In genomic region chr4:10896859-10897258, GRCm38 (mm10) we compare ENCODE assay signal across 7 mouse cellular contexts. TPM values are rescaled to one million over a fixed set of nuclear protein-coding genes. Genes with fewer than 3 reads are reported as not detected.
DNase-seq lines count a peak whose midpoint lies in the region; ATAC-seq lines count a peak whose summit lies in the region.

No protein-coding gene starts in this region.

- H3K4me1 ChIP-seq in midbrain, embryonic 11.5 days (ENCODE audit: control insufficient read depth, insufficient read depth, low read length): no peaks in the 10 kb centered on the region
- H3K4me1 ChIP-seq in midbrain, embryonic 10.5 days: no peaks in the 10 kb centered on the region
- H3K4me1 ChIP-seq in neural tube, embryonic 15.5 days: no peaks in the 10 kb centered on the region

- no peak overlapping the region for H3K4me2 ChIP-seq in midbrain, embryonic 11.5 days
- H3K4me2 ChIP-seq in neural tube, embryonic 15.5 days: no peak overlapping the region

- no peak overlapping the region for H3K9ac ChIP-seq in midbrain, embryonic 11.5 days (ENCODE audit: low read length)
- H3K9ac ChIP-seq in neural tube, embryonic 15.5 days (replicated peaks): no peak overlapping the region

- H3K9me3 ChIP-seq in midbrain, embryonic 11.5 days (ENCODE audit: control insufficient read depth, low read length): no peaks in the 10 kb centered on the region
- H3K9me3 ChIP-seq in midbrain, embryonic 10.5 days (replicated peaks): no peaks in the 10 kb centered on the region
- H3K9me3 ChIP-seq in neural tube, embryonic 15.5 days (replicated peaks): no peaks in the 10 kb centered on the region

- no peak overlapping the region for H3K4me3 ChIP-seq in midbrain, embryonic 11.5 days (ENCODE audit: low read depth, low read length)
- no peak overlapping the region for H3K4me3 ChIP-seq in midbrain, embryonic 10.5 days
- H3K4me3 ChIP-seq in neural tube, embryonic 15.5 days (replicated peaks): no peak overlapping the region

- H3K36me3 ChIP-seq in midbrain, embryonic 11.5 days (ENCODE audit: control insufficient read depth, insufficient read depth, low read length): peaks cover 2% of the 10 kb centered on the region; the same call in 1 of the 2 replicates
- peaks cover 55% of the 10 kb centered on the region for H3K36me3 ChIP-seq in midbrain, embryonic 10.5 days
- peaks cover 23% of the 10 kb centered on the region for H3K36me3 ChIP-seq in neural tube, embryonic 15.5 days

- peak; percentile 70; the same call in 1 of the 2 replicates for ATAC-seq in midbrain, embryonic 11.5 days (ENCODE audit: low FRiP score)
- ATAC-seq in neural tube, embryonic 15.5 days (ENCODE audit: low FRiP score): peak; percentile 81

- H3K27me3 ChIP-seq in midbrain, embryonic 11.5 days (ENCODE audit: control insufficient read depth, insufficient read depth, low read length): no peaks in the 10 kb centered on the region
- no peaks in the 10 kb centered on the region for H3K27me3 ChIP-seq in midbrain, embryonic 10.5 days (ENCODE audit: low read depth, poor library complexity, severe bottlenecking)
- H3K27me3 ChIP-seq in neural tube, embryonic 15.5 days (replicated peaks): no peaks in the 10 kb centered on the region

- DNase-seq in midbrain, embryonic 11.5 days (ENCODE audit: low spot score, missing footprints): peak; percentile 86
- no peak for DNase-seq in midbrain, embryonic 10.5 days (ENCODE audit: low spot score)
- DNase-seq in brain, adult 2 months (ENCODE audit: low read depth, low spot score): peak; percentile 72
- DNase-seq in induced T-regulatory cell, adult 2 months (ENCODE audit: low read depth): peak; percentile 70
- no peak for DNase-seq in right cerebral cortex, postnatal 25 days
- no peak for DNase-seq in ovary, postnatal 10 days (ENCODE audit: low spot score)

- H3K27ac ChIP-seq in midbrain, embryonic 11.5 days (ENCODE audit: low read depth, low read length): no peak overlapping the region
- no peak overlapping the region for H3K27ac ChIP-seq in midbrain, embryonic 10.5 days (replicated peaks)
- no peak overlapping the region for H3K27ac ChIP-seq in neural tube, embryonic 15.5 days (replicated peaks)

RNA-seq across cellular contexts. Expression of gene 2610301B20Rik, which starts 22.6 kb away (rescaled TPM):
- 63.8 and 66.2 TPM in 2 replicates for polyA plus RNA-seq in midbrain, embryonic 11.5 days (2014; fragmentation: Nextera tagmentation; extraction: Ambion mirVana)
- 52.1 and 52.3 TPM in 2 replicates for polyA plus RNA-seq in midbrain, embryonic 10.5 days (2016; fragmentation: Nextera tagmentation; extraction: Ambion mirVana)
- polyA plus RNA-seq in neural tube, embryonic 15.5 days (2015; fragmentation: Nextera tagmentation; extraction: Ambion mirVana): 36.3 and 38.9 TPM in 2 replicates

Comparison
In these comparisons a context has a peak if more than half of its experiments do, and no peak if none do; other contexts are left out.
1. DNase-seq: peak in midbrain, embryonic 11.5 days (single experiment), brain, adult 2 months (single experiment) and induced T-regulatory cell, adult 2 months (single experiment); none in midbrain, embryonic 10.5 days (single experiment), right cerebral cortex, postnatal 25 days (single experiment) and ovary, postnatal 10 days (single experiment).